Mouse (Mus musculus): ENCODE results near the gene Cep41. TPM values are rescaled to one million over a fixed set of nuclear protein-coding genes. Genes with fewer than 3 reads are reported as not detected.

Gene Cep41
- total RNA-seq, 2 experiments from 2014 or later: 7.5 to 8.1 TPM

DNA sequence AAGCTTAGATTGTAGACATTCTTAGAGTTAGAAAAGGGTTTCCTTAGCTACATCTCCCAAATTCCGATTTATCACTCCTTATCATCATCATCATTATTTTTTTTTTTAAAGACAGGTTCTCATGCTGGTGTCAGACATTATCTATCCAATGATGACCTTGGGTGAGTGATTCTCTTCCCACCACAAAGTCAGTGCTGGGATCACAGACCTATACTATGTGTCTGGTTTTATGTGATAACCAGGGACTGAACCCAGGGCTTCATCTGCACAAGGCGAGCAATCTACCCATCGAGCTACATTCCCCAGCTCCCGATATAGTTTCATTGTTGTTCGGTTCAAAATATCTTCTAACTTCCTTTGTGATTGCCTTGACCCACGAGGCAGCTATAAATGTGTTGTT lies 19.9 kb upstream of the Cep41 start:
- no peak for DNase-seq (ENCODE audit: low spot score in 2 of 2)
- intact Hi-C loops (cut with DNase I): no loop called here

DNA sequence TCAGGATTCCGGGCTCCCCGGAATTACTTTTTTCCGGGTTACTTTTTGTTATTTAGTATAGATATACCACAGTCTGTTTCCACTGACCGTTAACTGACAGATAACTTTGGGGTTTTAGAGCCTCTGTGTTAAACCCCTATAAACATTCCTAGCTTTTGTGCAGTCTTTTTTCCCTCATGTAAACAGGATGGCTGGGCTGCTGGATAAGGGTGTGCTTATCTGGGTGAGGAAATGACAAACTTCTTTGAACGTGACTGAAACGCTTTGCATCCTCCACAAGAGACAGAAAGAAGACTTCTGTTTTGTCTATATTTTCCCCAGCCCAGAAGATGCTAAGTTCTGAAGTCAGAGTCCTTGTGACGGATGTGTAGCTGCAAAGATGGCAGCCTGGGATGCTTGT lies 18.9 kb upstream of the Cep41 start:
- intact Hi-C loops (cut with DNase I): no loop called here
- DNase-seq (ENCODE audit: low spot score in 2 of 2): no peak

DNA sequence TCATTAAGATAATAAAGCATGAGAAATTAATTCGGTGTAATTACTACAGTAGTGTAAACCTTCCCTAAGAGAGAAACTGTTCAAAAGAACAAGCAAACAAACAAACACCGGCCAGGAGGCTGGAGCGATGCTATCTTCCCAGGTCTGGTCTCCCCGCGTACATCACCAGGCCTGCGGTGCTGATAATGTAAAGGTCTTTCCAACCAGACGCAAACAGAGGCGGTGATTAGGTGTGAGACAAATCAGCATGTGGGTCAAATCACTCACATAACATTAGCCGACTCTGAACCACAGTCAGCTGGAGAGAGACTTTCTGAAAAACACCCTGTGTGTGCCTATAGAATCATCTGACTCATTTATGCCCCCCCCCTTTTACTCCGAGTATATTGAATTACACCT lies 17.8 kb upstream of the Cep41 start:
- no peak for DNase-seq (ENCODE audit: low spot score in 2 of 2)
- intact Hi-C loops (cut with DNase I): no loop called here

DNA sequence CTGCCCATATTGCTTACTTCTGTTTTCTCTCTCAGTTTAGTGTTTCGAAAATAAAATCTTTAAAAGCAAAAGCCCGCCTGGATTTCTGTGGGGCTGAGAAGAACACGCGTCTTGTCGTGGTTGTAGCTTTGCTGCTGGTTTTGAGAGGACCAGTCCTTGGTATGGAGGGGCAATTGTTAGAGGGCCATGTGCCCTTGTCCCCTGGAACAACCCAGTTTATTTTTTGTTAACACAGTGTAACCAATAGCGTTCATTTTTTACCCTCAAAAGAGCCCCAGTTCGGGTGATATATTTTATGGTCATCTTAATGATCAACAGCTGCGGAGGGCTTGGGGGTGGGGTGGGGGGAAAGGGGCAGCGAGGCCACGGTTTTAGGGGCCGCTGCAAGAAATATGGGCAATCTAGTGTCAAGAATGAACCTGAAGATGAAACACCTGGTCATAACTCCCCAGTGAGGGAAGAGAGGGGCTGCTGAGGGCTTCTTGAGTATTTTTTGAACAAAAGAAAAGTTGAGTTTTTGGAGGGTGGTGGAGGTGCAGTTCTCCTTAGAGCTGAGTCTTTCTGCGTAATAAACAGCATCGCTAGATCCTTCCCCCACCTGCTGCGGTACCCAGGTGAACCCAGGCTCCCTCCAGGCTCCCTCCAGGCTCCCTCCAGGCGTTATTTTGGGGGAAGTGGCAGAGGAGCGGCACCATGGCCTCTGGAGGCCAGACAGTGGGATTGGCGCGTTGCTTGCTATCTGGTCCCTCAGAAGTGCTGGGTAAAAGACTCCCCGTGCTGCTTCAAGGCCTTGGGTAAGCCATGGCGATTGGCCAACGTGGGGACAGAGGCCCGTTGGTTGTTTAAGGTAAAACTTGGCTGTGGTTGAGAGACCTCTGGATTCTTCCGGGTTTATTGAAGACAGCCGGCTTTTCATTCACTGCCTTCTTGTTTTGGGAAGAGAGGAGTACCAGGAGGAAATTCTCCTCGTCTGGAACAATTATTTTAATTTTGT lies 17.1 kb upstream of the Cep41 start:
- intact Hi-C loops (cut with DNase I): no loop called here

DNA sequence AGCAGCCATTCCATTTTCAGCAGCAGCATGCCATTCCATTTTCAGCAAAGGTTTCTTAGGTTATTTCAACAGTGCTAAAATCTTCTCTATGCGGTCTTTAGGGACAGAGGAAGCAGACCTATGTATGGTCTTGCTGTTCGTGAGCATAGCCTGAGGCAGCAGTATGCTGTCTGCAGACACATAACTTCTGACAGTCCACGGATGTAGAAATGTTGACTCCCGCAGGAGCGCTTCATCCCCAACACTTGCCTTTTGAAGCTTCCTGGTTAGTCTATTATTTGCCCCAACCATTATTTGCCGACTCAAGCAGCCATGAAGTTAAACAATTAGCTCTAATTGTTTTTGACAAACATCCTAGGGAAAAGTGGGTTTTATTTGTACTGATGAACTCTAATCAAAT lies 15.6 kb upstream of the Cep41 start:
- intact Hi-C loops (cut with DNase I): no loop called here
- no peak for DNase-seq (ENCODE audit: low spot score in 2 of 2)

More for the DNA sequence above, 17.1 kb upstream of the Cep41 start:
- no peak for DNase-seq (ENCODE audit: low spot score in 2 of 2)

DNA sequence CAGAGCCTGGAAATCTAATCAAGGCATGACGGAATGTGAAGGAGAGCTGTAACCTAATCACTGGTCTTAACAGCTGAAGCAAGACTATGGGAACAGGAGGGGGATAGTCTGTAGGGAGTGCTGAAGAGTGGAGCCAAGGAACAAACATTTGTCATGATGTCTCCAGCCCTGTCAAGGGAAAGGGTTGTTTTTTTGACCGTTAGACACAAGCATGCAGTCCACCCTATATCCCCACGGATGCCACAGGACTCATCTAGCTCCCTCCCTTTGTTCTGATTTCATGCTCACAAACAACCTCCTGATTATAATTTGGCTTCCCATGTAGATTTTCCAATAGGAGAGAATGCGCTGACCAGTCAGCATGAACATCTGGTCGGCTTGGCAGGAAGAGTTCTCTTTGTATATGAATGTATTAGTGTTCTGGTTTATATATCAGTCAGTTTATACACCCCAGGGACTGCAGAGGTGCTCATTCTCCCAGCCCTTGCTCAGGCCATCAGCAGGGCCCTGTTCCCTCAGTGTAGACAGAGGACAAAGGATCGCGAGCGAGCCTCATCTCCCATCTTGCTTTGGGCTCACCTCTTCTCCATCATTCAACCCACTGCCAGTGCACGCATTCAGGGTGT lies 10.5 kb upstream of the Cep41 start:
- intact Hi-C loops (cut with DNase I): no loop called here
- DNase-seq (ENCODE audit: low spot score in 2 of 2): no peak

DNA sequence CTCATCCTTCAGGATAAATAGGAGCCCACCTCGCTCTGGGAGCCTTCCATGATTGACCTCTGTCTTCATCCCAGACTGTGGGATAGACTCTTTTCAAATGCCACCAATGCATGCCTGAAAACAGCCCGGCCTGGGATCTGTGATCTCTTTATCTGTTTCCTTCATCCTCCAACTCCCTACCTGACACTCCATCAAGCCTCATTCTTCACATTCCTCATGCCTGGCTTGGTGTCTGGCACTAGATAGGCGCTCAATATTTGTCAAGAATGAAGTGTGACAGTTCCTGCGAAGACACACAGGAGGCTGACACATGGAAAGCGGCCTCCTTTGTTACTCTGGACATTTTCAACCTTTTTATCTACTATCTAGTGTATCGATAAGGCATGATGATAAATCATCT lies 9.9 kb upstream of the Cep41 start:
- intact Hi-C loops (cut with DNase I): no loop called here
- DNase-seq (ENCODE audit: low spot score in 2 of 2): no peak

DNA sequence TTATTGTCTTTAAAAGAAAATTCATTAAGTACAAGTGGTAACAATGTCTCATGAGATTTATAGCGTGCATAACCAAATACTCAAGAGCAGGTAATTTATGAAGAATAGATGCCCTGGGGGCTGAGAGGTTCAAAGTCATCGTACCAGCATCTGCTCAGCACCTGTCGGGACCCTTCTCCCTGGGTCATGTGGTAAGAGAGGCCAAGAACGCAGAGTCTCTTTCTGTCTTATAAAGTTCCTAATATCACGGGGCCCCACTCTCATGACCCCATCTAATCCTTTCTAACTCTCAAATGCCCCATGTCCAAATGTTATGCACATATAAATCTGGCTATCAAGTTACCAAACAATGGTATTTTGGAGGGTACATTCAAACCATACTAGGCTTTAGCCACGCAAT lies 9.3 kb upstream of the Cep41 start:
- intact Hi-C loops (cut with DNase I): no loop called here
- DNase-seq (ENCODE audit: low spot score in 2 of 2): no peak

DNA sequence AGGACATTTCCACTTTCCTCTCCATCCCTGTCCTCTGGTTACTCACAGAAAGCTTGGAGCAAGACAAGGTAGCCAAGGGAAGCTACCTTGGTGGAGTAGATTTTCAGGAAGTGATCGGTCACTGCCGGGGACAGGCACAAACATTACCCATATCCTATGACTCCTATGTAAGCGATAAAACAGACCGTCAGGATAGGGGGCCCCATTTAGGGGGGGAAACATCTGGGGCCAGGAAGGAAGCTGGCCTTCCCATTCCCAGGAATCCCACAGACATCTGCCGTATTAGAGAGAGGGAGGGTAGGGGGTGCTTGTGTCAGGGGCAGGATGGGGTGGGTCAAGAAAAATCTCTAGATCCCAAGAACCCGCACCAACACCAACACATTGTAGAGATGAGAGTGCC lies 6.6 kb upstream of the Cep41 start:
- intact Hi-C loops (cut with DNase I): no loop called here
- DNase-seq (ENCODE audit: low spot score in 2 of 2): no peak

DNA sequence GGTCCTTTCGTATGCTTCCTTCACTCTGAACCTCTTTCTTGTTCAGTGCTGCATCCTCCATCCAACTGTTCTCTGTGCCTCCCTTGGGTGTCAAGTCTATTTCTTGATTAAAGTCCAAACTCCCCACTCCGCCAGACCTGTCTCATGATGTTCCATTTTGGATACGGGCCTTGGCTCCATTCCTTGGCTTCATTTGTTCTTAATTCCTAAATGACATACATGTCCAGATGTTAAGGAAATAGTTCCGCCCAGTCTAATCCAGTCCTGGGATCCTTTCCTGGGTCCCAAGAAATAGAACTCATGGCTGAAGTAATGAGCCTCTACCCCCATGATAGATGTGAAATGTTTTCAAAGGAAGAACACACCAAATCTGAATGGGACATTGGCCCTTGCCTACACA lies 4.5 kb upstream of the Cep41 start:
- no peak for DNase-seq (ENCODE audit: low spot score in 2 of 2)
- intact Hi-C loops (cut with DNase I): no loop called here

DNA sequence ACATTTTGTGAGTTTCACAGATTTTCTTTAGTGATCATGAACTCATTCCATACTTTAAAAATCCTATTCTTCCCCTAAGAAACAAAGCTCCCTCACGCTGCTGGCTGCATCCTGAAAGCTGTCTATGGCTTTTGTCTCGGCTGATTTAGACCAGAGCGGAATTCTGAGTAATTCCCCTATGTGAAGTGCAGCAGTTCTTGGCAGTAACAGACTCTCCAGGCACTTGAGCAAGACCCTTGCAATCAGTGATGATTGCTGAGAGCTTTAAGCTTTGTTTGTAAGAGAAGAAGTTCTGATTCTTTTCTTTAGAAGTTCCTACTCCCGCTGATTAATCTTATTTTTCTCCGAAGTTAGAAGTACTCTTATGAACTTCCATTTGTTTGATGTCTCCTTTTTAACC lies 3.9 kb upstream of the Cep41 start:
- DNase-seq (ENCODE audit: low spot score in 2 of 2): no peak

DNA sequence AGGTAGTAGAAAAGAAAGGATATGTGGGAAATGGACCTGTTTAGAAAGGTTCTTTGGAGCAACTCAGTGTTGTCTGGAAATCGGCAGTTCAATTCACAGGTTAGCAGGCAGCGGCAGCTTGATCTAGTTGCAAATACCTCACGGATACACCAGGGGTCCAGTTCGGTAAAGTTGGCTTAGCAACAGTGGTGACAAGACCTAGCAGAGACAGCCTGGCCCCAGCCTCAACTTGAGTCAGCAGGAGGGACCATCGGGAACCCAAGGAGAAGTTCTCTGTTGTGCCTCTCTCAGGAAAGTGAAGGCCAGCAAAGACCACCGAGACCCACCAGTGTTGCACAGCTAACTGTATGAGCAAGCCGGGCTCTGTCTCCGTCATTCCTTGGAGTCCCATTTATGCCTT lies 1.6 kb upstream of the Cep41 start:
- intact Hi-C loops (cut with DNase I): no loop called here
- no peak for DNase-seq (ENCODE audit: low spot score in 2 of 2)

More for the DNA sequence above, 3.9 kb upstream of the Cep41 start:
- intact Hi-C loops (cut with DNase I): no loop called here

DNA sequence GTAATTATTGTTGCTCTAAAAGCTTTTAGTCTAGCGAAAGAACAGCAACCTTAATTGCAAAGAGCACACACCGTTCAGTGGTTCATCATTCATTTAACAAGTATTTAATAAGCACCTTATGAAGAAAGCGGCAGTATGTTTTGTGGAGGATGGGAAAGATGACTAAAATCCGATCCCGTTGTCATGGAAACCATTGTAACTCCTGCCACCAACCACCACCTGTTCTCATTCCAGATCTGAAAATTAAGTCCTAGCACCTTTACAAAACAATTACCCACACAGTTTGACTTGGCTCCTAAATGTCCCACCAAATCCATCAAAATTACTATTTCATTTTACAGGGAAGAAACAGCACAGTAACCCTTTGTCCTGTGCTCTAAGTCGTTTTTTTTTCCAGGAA lies 660 bp upstream of the Cep41 start:
- intact Hi-C loops (cut with DNase I): loop anchor here (5.0 kb wide), 1 partner anchor 147 kb away; no protein-coding TSS in a partner anchor
- DNase-seq (ENCODE audit: low spot score in 2 of 2): peak; percentile 40 to 58

DNA sequence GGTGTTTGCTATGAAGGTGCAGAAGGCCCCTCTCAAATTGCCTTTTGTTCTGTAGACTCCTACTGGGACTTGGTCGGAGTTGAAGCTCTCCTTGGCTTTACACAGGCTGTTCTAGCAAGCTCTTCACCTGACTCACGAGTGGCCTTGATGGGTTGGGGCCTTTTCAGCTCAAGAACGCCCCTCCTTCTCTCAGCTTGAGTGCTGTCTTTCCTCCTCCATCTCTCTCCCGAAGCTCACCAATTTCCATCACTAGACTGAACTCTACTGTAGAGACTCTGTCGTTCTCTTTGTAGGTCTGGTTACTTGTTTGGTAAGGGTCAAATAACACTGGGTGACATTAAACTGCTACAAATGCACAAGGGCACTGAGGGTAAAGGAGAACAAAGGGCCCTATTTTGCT lies 723 bp downstream of the Cep41 start:
- intact Hi-C loops (cut with DNase I): loop anchor here (5.0 kb wide), 1 partner anchor 146 kb away; no protein-coding TSS in a partner anchor
- no peak for DNase-seq (ENCODE audit: low spot score in 2 of 2)

DNA sequence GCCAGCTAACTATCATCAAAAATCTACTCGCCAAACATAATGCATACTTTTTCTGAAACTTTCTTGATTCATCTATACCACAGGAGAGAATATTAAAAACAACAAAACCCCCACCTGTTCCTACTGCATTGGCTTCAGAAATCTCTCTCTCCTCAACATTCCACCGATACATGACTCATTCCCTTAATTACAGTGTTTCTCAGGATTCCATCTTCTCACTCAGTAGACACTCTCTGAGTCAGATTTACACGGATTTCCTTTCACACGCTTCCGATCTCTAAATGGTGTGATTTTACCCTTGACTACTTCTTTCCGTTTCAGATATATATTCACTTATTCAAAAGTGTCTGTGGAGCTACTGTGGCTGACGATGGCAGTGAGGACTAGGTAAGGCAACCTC lies 6.4 kb downstream of the Cep41 start:
- intact Hi-C loops (cut with DNase I): no loop called here

DNA sequence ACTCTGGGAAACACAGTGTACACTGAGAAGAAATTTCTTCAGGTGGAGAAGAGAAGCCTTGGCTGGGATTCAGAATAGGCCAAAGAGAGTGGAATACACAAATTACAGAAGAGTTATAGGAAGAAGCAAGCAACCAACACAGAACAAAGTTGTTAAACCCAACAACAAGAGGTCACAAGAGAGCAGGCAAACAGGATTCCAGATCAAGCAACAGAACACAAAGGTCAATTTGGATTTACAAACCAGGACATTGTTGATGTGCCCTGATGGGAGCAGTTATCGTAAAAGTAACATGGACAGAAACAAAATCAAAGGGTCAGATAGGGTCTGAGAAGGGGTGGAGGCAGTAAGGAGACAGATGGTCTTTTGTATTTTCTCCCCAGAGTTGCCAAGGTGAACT lies 9.0 kb downstream of the Cep41 start:
- intact Hi-C loops (cut with DNase I): no loop called here

More for the DNA sequence above, 6.4 kb downstream of the Cep41 start:
- DNase-seq (ENCODE audit: low spot score in 2 of 2): peak in 1 of 2 experiments; percentile 57

DNA sequence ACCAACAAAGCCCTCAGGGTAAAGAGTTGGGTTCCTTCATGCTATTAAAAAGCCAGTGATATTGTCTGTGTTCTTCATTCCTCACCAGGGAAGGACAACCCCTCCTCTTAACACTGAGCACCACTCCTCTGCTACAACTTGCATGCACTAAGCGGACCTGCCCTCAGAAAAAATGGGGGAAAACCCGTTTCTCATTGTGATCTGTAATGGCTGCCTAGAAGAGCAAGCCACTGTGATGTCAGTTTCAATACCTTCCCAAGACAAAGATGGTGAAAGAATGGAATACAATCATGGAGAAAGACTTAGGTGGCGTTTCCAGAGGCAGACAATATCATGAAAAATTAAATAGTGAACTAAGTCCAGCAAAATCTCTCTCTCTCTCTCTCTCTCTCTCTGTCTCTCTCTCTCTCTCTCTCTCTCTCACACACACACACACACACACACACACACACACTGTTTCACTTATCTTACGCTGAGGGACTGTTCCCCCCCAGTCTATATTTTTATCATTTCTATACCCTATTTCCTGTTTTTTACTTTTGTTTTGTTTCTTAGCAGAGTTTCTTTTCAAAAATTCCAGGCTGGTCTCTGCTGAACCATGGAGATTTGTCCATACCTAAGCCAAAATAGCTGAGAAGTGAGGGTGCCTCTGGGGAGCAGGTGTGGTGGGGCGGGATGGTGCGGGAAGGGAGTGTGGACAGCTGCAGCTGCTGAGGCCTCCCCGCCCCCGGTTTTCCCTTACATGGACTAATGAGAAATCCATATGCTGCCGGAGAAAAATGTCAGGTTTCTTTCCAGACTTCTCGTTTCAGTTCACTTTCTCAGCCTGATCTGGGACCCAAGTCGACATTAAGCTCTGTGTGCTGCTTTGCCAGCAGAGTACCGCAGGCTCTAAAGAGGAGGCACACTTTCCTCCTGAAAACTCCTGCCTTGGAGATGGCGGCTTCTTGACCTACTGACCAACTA lies 11.3 kb downstream of the Cep41 start:
- intact Hi-C loops (cut with DNase I): no loop called here
- DNase-seq (ENCODE audit: low spot score in 2 of 2): peak; percentile 30 to 71

More for the DNA sequence above, 9.0 kb downstream of the Cep41 start:
- no peak for DNase-seq (ENCODE audit: low spot score in 2 of 2)

DNA sequence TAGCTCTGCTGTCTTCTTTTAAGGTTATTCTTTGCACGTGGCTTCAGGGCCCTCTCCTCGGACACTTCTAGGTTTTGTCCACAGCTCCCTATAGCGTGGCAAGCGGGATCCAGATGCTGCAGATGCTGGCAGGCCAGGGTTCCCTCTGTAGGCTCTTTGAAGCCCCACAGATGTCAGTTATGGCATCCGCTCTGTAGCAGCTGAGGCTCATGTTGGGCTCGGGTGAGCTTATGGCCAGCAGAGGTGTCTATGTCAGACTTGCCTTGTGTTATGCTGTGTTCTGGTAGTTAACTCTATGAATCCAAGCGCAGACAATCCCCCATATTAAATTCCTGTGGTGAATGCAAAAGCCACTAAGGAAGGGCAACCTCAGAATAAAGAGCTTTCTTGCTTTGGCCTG lies 13.1 kb downstream of the Cep41 start:
- intact Hi-C loops (cut with DNase I): no loop called here
- DNase-seq (ENCODE audit: low spot score in 2 of 2): no peak

DNA sequence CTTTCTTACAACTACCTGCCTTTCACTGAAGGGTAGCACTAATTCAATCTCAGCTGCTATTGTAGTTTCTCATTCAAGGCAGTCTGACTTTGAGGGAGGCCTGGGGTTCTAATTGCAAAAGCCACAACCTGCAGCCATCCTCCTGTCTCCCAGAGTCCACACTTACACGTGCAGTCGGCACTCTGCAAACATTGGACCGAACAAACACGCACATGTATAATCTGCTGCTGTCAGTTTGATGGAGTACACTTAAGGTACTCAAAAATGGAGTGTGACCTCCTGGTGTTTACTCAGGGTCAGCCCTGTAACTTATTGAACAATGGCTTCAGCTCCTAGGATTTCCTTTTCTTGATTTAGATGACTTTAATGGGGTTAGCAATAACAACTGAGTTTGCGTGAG lies 14.0 kb downstream of the Cep41 start:
- no peak for DNase-seq (ENCODE audit: low spot score in 2 of 2)
- intact Hi-C loops (cut with DNase I): no loop called here

DNA sequence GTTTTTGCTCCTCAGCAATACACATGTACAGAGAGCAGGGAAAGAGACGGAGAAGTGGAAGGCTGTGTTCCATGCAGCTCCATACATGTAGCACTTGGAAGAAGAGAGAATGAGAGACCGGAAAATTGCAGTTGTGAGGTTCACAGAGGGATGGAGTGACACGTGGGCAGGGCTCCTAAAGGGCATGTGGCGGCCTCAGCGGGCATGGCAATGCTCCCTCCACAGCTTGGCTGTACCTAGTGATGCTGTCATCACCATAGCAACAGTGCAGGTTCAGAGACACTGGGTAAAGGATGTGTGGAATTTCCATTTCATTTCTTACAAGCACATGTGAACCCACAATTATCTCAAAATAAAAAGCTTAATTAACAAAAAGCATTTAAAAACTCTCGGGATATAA lies 15.1 kb downstream of the Cep41 start:
- DNase-seq (ENCODE audit: low spot score in 2 of 2): no peak
- intact Hi-C loops (cut with DNase I): no loop called here

All from left cerebral cortex, postnatal 25 days (tissue).